8 mouse cellular contexts compared by ENCODE assay signal in genomic region chr2:70825371-70826051, GRCm38 (mm10). TPM values are rescaled to one million over a fixed set of nuclear protein-coding genes. Genes with fewer than 3 reads are reported as not detected.
DNase-seq lines count a peak whose midpoint lies in the region; ATAC-seq and TF ChIP-seq lines count a peak whose summit lies in the region.

Tlk1 (minus strand) TSS chr2:70825728.

- H3K4me1 ChIP-seq in MEL (ENCODE audit: control insufficient read depth in 1 of 2, insufficient read depth in 2 of 2, low read length in 2 of 2): peaks cover 17 to 27% of the 10 kb centered on the region in 2 experiments
- peaks cover 9% of the 10 kb centered on the region; the same call in 1 of the 2 replicates for H3K4me1 ChIP-seq in forebrain, embryonic 16.5 days (replicated peaks; ENCODE audit: control insufficient read depth, insufficient read depth, low read length)

- peak; percentile 88 for DNase-seq in MEL (ENCODE audit: low read depth, low spot score)
- peak; percentile 74 for DNase-seq in cerebellum, adult 11-12 months
- peak; percentile 52 to 78 for DNase-seq in layer of hippocampus, postnatal 10 days (ENCODE audit: low spot score in 2 of 2)
- DNase-seq in lung, postnatal 14 days: peak; percentile 82
- peak; percentile 70 for DNase-seq in retina, adult 2 months (ENCODE audit: low read depth, low spot score)
- peak; percentile 79 to 88 for DNase-seq in thymus, postnatal 36 days

- H3K36me3 ChIP-seq in MEL (ENCODE audit: control insufficient read depth in 1 of 2, insufficient read depth in 2 of 2, low read length in 2 of 2): peaks cover 0 to 49% of the 10 kb centered on the region in 2 experiments; a peak in 2 of 4 replicates
- H3K36me3 ChIP-seq in forebrain, embryonic 16.5 days (ENCODE audit: control insufficient read depth, insufficient read depth): no peaks in the 10 kb centered on the region

- TF ChIP-seq CTCF in MEL (IDR thresholded peaks at IDR 0.05 in 2 of 3, conservative IDR thresholded peaks at IDR 0.05 in 1 of 3; ENCODE audit: control insufficient read depth in 1 of 3, insufficient read depth in 1 of 3, low read depth in 2 of 3, low read length in 3 of 3, poor library complexity in 1 of 3, severe bottlenecking in 1 of 3): no peak

- H3K79me2 ChIP-seq in MEL (ENCODE audit: control insufficient read depth, insufficient read depth, low read length, poor library complexity): peaks cover 45% of the 10 kb centered on the region

- peak; percentile 87 for ATAC-seq in forebrain, embryonic 16.5 days
- peak; percentile 54 to 68 for ATAC-seq in hematopoietic stem cell, adult 5-6 weeks (replicated peaks in 1 of 2; ENCODE audit: insufficient read depth in 1 of 2, low FRiP score in 2 of 2, low TSS enrichment in 1 of 2, low read depth in 1 of 2, poor library complexity in 2 of 2, severe bottlenecking in 2 of 2)

- H3K27ac ChIP-seq in MEL (ENCODE audit: control insufficient read depth, low read depth, low read length): peak within 1 kb of the TSS; percentile 95
- H3K27ac ChIP-seq in forebrain, embryonic 16.5 days (ENCODE audit: low read length): peak within 1 kb of the TSS; percentile 99

- peak within 1 kb of the TSS; percentile 99 for H3K9ac ChIP-seq in MEL (ENCODE audit: control insufficient read depth, low read depth, low read length, poor library complexity, severe bottlenecking)
- H3K9ac ChIP-seq in forebrain, embryonic 16.5 days (replicated peaks; ENCODE audit: low read depth, low read length): peak within 1 kb of the TSS; percentile 94

- TF ChIP-seq POLR2A in MEL (IDR thresholded peaks at IDR 0.05; ENCODE audit: control insufficient read depth in 1 of 2, insufficient read depth in 1 of 2, low read depth in 1 of 2, low read length in 2 of 2, poor library complexity in 1 of 2): peak in 1 of 2 experiments; percentile 18; a peak in 1 of 4 replicates

- peak within 1 kb of the TSS; percentile 89 to 93 for H3K4me3 ChIP-seq in MEL (ENCODE audit: control insufficient read depth in 1 of 2, insufficient read depth in 1 of 2, low read depth in 2 of 2, low read length in 2 of 2)
- peak within 1 kb of the TSS; percentile 79 for H3K4me3 ChIP-seq in forebrain, embryonic 16.5 days (replicated peaks; ENCODE audit: low read length)

- no peak for TF ChIP-seq RAD21 in MEL (IDR thresholded peaks at IDR 0.05; ENCODE audit: low read depth, low read length)

- no peak for TF ChIP-seq EP300 in MEL (IDR thresholded peaks at IDR 0.05; ENCODE audit: low read depth in 1 of 2, low read length in 2 of 2)

- peak within 1 kb of the TSS; percentile 53 for H3K4me2 ChIP-seq in forebrain, embryonic 16.5 days (ENCODE audit: low read length)

- no peaks in the 10 kb centered on the region for H3K27me3 ChIP-seq in MEL (ENCODE audit: control insufficient read depth in 1 of 2, insufficient read depth in 2 of 2, low read length in 2 of 2)
- H3K27me3 ChIP-seq in forebrain, embryonic 16.5 days (replicated peaks; ENCODE audit: control insufficient read depth, insufficient read depth, low read length): no peaks in the 10 kb centered on the region

- WGBS in forebrain, embryonic 16.5 days: under 1% methylated on average over 82 of the region's 118 CpGs

- H3K9me3 ChIP-seq in MEL (replicated peaks; ENCODE audit: insufficient read depth, low read length): no peaks in the 10 kb centered on the region
- H3K9me3 ChIP-seq in forebrain, embryonic 16.5 days (ENCODE audit: control insufficient read depth, low read length): no peaks in the 10 kb centered on the region

TF ChIP-seq in MEL, 35 proteins besides CTCF, POLR2A, EP300 and RAD21:
- TF ChIP-seq BHLHE40 (IDR thresholded peaks at IDR 0.05; ENCODE audit: borderline replicate concordance, low read depth, low read length): no peak
- TF ChIP-seq NRF1 (IDR thresholded peaks at IDR 0.05; ENCODE audit: insufficient read depth, low read depth, low read length, poor library complexity, severe bottlenecking): peak; percentile 57; the same call in 1 of the 2 replicates
- TF ChIP-seq SIN3A (IDR thresholded peaks at IDR 0.05; ENCODE audit: low read length): no peak
- no peak for TF ChIP-seq MYB (IDR thresholded peaks at IDR 0.05; ENCODE audit: low read depth, low read length)
- no peak for TF ChIP-seq TAL1 (IDR thresholded peaks at IDR 0.05; ENCODE audit: low read length)
- TF ChIP-seq CHD2 (IDR thresholded peaks at IDR 0.05; ENCODE audit: low read length): no peak
- no peak for TF ChIP-seq ZMIZ1 (IDR thresholded peaks at IDR 0.05; ENCODE audit: low read depth, low read length)
- peak; percentile 5; the same call in 1 of the 2 replicates for TF ChIP-seq TCF12 (IDR thresholded peaks at IDR 0.05; ENCODE audit: low read depth, low read length)
- no peak for TF ChIP-seq TBP (IDR thresholded peaks at IDR 0.05; ENCODE audit: low read depth, low read length)
- TF ChIP-seq ETS1 (IDR thresholded peaks at IDR 0.05; ENCODE audit: low read depth, low read length): peak; percentile 17; the same call in 1 of the 2 replicates
- no peak for TF ChIP-seq USF2 (IDR thresholded peaks at IDR 0.05; ENCODE audit: borderline replicate concordance in 1 of 2, insufficient read depth in 1 of 2, low read depth in 1 of 2, low read length in 2 of 2)
- no peak for TF ChIP-seq MAFK (IDR thresholded peaks at IDR 0.05; ENCODE audit: borderline replicate concordance, low read depth, low read length)
- TF ChIP-seq JUND (IDR thresholded peaks at IDR 0.05; ENCODE audit: low read depth, low read length): no peak
- TF ChIP-seq MEF2A (IDR thresholded peaks at IDR 0.05; ENCODE audit: extremely low read depth, insufficient replicate concordance, low read depth, low read length, poor library complexity, severe bottlenecking): no peak
- peak; percentile 33; the same call in 1 of the 2 replicates for TF ChIP-seq MAX (IDR thresholded peaks at IDR 0.05; ENCODE audit: low read length)
- TF ChIP-seq NELFE (IDR thresholded peaks at IDR 0.05; ENCODE audit: low read depth, low read length): peak; percentile 51; the same call in 1 of the 2 replicates
- TF ChIP-seq POLR2AphosphoS5 (IDR thresholded peaks at IDR 0.05; ENCODE audit: borderline replicate concordance, low read depth, low read length): no peak
- peak; percentile 69; the same call in 1 of the 2 replicates for TF ChIP-seq MAZ (IDR thresholded peaks at IDR 0.05; ENCODE audit: low read depth, low read length)
- no peak for TF ChIP-seq GATA1 (IDR thresholded peaks at IDR 0.05; ENCODE audit: low read depth, low read length)
- TF ChIP-seq UBTF (IDR thresholded peaks at IDR 0.05; ENCODE audit: borderline replicate concordance, insufficient read depth, low read depth, low read length): 0 out of 2 replicates have a peak, but pooled peaks have one; percentile 54
- TF ChIP-seq USF1 (IDR thresholded peaks at IDR 0.05; ENCODE audit: low read depth, low read length): no peak
- no peak for TF ChIP-seq ZNF384 (IDR thresholded peaks at IDR 0.05; ENCODE audit: low read depth, low read length)
- TF ChIP-seq ELF1 (IDR thresholded peaks at IDR 0.05; ENCODE audit: low read depth, low read length): no peak
- TF ChIP-seq POLR2AphosphoS2 (IDR thresholded peaks at IDR 0.05; ENCODE audit: low read length): no peak
- peak; percentile 60; the same call in 1 of the 2 replicates for TF ChIP-seq HCFC1 (IDR thresholded peaks at IDR 0.05; ENCODE audit: low read depth, low read length)

RNA-seq across cellular contexts. Expression of gene Tlk1, which starts in this region (rescaled TPM):
- total RNA-seq in MEL (2012; rRNA removed): 20.5 and 23.6 TPM in 2 replicates
- 10 to 100 TPM; 56.6 to 57.0 TPM for polyA plus RNA-seq in MEL (2012; ENCODE audit: insufficient read depth in 1 of 2, insufficient read length in 2 of 2, low read depth in 1 of 2, low replicate concordance in 2 of 2, missing spikeins in 1 of 2)
- 19.1 and 20.5 TPM in 2 replicates for polyA plus RNA-seq in forebrain, embryonic 16.5 days (2015; fragmentation: Nextera tagmentation; extraction: Ambion mirVana)
- 58.1 and 63.6 TPM in 2 replicates for total RNA-seq in hematopoietic stem cell, adult 5-6 weeks (2017)
- total RNA-seq in layer of hippocampus, postnatal 10 days (2021): 10 to 100 TPM; 61.8 to 63.8 TPM

Comparison
In these comparisons a context has a peak if more than half of its experiments do, and no peak if none do; other contexts are left out.
1. Peak in every context shown above with its lines: DNase-seq, ATAC-seq, H3K4me3 ChIP-seq and H3K27ac ChIP-seq.